Mouse (Mus musculus) adrenal gland, adult 18-20 months (tissue): Measurements from ENCODE around the gene Sf1. TPM values are rescaled to one million over a fixed set of nuclear protein-coding genes. Genes with fewer than 3 reads are reported as not detected.

Experiments
- DNase-seq, 2 experiments: peaks; one replicate each; pipeline ENCODE4 v3.0.0; 2021 to 2022; ENCODE audit warnings: low spot score in 2 of 2
- total RNA-seq, 2 experiments: library from RNA; stranded (reverse); gene quantifications; 1 replicate in 1 of 2; 2 replicates in 1 of 2; pipeline ENCODE4 v1.2.3; 2021

The Sf1 gene
- total RNA-seq, 2 experiments from 2014 or later, result 233 to 277 TPM

DNA sequence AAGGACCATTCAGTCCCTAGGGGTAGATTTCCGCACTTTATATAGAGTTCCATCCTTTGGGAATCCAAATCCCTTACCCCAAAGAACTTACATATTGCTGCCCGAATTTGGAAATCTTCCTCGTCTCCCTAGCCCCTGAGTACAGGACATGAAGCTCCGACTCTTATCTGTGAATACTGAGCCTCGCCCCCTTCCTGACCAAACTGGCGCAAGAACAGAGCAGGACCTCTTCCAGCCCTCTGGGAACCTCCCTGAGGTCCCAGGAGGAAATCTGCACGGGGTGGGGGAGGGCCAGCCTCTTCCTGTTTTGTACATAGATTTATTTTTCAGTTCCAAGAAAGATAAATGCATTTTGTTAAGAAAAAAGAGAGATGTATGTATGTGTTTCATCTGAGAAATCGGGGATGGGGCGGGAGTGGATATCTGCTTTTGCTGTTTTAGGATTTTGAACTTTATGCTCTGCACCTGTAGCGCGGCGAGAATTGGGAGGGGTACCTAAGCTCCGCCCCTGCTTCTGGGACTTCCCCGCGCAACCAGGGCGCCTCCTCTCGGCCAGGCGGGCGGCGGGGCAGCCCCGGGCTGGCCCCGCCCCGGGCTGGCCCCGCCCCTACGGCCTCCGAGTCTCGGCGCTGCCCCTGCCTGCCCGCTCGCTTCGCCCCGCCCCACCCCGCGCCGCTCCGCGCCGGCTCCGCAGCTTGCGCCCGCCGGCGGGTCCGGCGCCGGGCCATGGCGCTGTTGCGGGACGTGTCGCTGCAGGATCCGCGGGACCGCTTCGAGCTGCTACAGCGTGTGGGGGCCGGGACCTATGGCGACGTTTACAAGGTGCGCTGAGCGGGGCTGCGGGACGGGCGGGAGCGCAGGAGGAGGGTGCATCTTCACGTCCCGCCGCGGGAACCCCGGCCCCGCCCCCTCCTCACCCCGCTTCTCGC is 22.7 kb upstream of the Sf1 start, which contains the start of gene Map4k2:
TSS of gene Map4k2 (plus strand) at position 612 of the 929 bp plus-strand sequence.
- peak; percentile 88 to 92 for DNase-seq

DNA sequence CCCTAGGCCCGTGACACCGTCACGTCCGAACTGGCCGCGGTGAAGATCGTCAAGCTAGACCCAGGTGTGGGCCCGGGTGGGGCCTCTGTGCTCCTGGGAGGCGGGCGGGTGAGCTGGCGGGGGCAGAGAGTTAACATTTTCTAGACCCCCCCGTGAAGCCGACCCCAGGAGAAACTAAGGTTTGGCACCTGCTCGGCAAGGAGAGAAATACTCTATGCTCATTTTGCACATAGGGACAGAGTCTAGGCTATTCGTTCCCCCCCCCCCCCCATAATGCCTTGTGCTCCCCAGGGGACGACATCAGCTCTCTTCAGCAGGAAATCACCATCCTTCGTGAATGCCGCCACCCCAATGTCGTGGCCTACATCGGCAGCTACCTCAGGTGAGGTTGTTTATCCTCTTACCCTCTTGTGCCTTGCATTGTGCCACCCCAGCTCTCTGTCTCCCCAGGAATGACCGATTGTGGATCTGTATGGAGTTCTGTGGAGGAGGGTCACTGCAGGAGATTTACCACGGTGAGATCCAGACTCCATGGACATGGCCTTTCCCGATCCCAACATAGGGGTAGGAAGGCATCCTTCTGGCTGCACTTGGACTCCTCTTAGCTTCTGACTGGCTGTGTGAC is 21.9 kb upstream of the Sf1 start:
- DNase-seq, result no peak

DNA sequence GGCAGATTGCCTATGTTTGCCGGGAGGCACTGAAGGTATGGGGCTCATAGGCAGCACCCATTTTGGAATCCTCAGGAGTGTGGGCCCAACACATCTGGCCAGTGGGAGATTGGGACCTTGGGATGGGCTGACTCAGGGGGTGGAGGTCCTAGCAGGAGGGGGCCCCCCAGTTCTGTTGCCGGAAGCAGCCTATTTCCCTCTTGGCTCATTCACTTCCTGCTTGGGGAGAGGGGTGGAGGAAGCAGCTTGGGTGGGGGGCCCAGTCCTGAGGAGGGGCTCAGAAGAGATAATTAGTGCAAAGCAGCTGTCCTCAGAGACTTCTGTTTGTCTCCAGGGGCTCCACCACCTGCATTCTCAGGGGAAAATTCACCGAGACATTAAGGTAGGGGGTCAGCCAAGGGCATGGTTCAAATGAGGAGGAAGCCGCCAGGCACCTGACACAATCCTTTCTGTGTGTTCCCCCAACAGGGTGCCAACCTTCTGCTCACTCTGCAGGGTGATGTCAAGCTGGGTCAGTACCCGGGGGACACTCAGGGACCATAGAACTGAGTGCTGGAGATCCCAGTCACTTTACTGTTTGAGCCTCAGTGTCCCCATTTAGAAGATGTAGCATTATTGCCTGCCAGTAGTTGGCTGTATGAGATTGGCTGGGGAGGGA is 21.1 kb upstream of the Sf1 start:
- no peak for DNase-seq

DNA sequence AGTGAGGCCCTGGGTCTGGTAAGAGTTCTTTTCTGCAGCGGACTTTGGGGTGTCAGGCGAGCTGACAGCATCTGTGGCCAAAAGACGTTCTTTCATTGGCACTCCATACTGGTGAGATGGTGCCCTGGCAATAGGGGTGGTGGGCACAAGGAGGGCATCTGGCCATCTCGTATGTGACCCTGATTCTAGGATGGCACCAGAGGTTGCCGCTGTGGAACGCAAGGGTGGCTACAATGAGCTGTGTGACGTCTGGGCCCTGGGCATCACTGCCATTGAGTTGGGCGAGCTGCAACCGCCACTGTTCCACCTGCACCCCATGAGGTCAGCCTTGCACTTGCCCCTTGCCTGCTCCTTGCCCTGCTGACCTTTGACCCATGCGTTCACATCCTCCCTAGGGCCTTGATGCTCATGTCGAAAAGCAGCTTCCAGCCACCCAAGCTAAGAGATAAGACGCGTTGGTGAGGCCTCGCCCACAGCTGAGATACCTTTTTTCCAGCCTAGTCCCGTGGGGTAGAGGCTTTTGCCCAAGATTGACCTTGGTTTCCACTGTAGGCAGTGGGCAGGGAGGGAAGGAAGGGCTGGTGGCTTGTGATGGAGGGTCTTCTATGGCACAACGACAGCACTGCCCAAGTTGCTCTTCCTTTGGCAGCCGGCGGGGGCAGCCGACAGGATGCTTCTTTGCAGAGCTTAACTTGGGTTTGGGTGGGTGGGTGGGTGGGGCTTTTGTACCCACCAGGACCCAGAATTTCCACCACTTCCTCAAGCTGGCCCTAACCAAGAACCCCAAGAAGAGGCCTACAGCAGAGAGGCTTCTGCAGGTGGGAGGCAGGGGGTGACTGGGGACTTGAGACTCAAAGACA is 20.2 kb upstream of the Sf1 start:
- DNase-seq, result no peak

DNA sequence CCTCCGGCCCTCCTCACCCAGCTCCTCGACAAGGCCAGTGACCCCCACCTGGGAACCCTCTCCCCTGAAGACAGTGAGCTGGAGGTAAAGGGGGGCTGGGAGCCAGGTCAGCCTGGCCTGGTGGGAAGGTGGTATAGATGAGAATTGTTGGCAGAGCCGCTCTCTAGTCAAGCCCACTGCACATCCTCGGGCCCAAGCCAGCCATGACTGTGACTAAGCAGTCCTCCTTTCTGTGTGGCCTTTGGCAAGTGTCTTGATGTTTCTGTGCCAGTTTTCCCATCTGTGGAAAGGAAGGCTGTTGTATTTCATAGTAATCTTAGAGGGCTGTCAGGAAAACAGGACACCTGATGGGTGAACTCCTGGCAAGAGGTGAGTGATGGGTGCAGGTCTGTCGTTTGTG is 19.5 kb upstream of the Sf1 start:
- DNase-seq, result no peak

DNA sequence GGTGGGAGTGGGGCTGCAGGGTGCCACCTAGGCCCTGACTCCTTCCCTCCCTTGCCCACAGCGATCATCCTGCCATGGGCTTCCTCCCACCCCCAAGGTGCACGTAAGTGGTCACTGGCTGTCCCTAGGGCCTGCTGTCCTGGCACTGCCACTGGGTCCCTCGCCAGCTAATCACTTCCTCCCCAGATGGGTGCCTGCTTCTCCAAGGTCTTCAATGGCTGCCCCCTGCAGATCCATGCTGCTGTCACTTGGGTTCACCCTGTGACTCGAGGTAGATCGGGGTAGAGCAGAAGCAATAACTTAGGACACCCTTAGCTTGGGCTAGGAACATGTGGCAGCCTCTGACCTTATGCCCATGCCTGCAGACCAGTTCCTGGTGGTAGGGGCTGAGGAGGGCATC is 17.5 kb upstream of the Sf1 start:
- DNase-seq, result no peak

DNA sequence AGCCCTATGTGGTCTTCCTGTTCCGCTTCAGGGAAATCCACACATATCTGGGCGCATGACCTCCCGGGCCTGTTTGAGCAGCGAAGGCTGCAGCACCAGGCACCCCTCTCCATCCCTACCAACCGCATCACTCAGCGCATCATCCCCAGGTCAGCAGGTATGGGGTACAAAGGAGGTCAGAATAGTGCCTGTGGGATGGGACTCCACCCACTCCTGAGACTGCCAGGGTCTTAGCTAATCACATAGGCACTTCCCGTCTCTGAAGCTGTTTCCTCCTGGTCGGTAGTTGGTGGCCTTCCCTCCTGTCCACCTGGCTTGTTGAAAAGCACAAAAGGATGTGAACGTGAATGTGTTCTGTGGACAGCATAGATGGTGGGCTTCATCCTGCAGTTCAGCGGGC is 16.8 kb upstream of the Sf1 start:
- no peak for DNase-seq

DNA sequence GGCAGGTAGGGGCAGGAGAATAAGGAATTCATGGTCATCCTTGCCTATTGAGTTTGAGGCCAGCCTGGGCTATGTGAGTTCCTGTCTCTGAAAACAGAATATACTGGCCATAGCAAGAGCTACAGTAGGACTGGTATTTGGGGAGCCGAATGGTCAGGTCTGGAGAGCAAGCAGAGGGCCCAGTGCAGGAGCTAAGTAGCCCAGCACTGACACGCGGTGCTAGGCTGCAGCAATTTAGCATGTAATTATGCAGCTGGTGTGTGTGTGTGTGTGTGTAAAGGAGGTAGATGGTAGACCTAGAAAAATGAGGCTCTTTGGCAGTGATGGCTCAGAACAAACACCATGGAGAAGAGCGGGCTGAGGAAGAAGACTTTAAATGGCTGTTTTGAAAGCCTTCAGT is 15.9 kb upstream of the Sf1 start:
- no peak for DNase-seq

DNA sequence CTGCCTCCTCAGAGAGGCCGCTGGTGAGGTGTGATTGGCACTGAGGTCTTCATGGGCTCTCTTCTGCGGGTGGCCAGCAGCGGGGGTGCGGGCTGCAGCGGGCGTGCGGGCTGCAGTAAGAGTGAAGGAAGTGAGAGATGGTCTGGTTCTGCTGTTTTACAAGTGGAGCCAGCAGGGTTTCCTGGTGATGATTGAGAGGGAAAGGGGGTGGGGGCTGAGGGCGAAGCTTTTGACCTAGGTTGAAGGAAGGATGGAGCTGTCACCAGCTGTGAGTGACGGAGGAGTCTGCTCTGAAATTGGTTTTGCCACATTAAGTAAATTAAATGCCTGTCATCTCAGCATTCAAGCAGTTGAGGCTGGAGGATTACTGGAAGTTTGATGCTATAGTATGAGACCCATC is 14.8 kb upstream of the Sf1 start:
- DNase-seq, result no peak

DNA sequence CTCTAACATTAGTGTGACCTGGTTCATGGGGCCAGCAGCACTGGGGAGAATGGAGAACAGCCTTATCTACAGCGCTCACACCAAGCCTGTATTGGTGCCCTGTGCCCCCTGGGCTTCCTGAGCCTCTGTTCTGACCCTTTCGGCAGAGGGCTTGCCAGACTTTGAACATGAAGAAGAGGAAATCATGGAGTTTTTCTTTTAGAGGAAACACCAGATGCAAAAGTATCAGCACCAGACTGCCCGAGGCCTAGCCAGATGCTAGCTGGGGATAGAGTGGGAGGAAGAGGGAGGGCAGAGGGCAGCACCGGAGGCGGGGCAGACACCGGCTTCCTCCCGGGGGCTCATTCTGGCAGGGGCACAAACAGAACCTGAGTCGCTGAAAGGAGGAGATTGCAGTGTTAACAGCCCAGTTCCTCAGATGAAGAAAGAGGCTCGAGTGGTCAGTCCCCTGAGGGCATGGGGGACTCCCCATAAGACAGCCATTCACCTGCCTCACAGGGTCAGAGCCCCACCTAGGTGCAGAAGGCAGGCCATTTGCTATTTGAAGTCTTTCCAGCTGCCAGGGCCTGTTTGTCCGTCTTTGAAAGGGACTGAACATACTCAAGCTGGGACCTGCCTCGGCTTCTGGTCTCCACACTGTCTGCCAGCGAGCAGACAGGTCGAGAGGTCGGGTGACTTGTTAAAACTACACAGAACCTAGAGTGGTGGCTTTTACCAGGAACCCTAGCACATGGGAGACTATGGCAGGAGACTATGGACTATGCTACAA is 14.1 kb upstream of the Sf1 start:
- no peak for DNase-seq

DNA sequence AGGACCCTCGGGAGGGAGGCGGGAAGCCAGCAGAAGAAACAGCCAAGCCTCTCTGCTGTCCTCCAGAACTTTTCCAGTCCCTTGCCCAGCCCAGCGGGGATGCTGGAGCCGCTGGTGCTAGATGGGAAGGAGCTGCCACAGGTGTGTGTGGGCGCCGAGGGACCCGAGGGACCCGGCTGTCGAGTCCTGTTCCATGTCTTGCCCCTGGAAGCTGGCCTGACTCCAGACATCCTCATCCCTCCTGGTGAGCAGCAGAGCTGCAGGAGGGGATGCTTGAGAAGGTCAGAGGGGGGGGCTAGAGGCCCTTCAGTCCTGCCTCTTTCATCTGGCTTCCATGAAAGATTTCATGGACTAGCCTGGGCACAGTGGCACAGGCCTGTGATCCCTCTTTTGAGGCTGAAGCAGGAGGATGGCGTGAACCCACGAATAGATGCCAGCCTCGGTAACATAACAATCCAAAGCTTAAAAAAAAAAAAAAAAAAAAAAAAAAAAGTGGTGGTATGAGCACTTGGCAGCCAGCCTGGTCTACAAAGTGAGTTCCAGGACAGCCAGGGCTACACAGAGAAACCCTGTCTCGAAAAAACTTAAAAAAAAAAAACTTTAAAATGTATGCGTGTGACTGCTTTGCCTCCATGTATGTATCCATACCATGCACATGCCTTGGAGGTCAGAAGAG is 11.9 kb upstream of the Sf1 start:
- no peak for DNase-seq

DNA sequence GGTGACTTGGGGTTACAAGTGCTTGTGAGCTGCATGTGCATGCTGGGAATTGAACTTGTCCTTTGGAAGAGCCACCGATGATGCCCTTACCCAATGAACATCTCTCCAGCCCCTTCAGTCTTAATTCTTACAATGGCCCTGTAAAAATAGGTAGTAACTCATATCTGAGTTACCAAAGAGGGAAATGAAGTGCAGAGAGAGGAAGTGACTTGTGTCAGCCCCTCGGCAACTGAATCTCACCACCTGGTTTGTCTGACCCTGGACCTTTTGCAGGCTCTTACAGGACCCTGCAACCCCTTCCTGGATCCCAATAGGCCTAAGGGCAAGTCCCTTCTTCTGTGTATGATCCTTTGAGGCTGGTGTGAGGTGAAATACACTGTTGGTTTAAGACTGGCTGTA is 11.4 kb upstream of the Sf1 start:
- no peak for DNase-seq

DNA sequence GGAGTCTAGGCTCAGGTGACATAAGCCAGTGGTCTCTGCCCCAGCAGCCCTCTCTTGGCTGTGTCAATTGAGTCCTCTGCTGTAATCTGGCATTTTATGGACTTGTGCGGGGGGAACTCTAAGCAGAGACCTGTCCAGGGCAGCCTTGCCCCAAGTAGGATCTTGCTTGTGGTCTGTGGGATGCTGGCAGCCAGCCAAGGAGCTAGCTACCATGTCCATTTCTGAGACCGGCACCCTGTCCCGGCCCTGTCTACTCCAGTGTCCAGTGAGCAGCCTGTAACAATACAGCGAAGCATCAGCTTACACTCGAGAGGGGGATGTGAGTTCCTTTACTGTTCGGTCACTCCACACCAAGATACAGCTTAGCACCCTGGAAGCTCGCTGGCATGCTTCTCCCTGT is 9.5 kb upstream of the Sf1 start:
- DNase-seq, result no peak

DNA sequence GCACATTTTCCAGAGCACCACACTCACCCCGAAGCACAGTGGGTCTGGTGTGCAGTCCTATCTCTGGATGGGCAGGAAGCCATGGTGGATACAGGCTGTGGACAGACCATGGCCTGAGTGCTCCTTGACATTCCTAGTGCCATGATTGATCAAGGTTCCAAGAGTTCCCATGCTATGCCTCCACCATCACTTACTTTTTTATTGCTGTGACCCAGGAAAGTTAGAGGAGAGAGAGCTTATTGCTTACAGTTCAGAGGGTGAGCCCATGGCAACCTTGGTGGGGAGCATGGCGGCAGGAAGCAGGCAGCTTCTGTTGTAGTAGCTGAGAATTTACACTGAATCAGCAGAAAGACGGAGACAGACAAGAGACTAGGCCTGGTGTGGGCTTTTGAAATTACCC is 2.2 kb upstream of the Sf1 start:
- no peak for DNase-seq

DNA sequence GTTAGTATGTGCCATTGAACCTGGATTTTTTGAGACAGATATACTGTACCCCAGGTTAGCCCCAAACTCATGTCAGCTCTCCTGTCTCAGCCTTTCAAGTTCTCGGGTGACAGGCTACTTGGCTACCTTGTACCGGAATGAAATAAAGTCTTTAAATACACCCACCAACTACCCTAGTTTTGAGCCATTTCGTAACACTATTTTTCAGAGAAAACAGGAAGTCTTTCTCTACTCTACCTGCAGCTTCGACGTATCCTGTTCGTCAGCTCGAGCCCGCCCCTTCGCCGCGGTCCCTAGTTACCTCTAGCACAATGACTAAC is 439 bp upstream of the Sf1 start:
- DNase-seq, result no peak

DNA sequence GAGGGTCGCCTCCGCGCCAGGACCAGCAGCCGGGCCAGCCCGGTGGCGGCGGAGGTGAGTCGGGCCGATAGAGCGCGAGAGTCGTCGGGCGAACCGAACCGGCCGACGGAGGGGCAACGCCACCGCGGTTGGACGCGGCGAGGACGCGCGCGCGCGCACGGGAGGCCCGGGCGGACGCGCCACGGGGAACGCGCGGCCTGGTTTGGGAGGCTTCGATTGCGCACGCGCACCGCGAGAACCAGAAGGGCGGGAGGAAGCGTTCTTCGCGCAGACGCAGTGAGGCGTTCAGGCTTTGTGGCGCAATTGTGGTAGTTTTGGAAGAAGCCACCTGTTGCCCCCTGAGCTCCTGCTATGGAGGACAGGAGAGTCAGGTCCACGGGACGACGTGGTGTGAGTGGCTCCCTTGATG is 831 bp downstream of the Sf1 start:
- peak; percentile 91 to 92 for DNase-seq

DNA sequence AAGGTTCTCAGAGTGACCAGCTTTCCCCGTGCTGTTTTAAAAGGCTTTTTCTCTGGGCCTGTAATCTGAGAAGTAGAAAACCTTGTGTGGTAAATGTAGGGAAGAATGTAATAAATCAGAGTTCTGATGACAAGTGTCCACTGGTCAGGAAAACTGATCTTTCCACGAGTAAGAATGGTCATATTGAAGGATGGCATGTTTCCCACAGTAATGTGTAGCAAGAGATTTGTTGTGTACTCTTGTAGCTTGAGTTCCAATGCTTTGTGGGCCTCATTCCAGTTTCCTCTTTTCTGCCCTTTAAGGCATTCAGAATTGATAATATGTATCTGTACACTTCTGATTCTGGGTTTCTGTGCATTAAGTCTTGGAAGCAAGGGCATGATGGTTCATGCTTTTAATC is 1.4 kb downstream of the Sf1 start:
- DNase-seq, result no peak

DNA sequence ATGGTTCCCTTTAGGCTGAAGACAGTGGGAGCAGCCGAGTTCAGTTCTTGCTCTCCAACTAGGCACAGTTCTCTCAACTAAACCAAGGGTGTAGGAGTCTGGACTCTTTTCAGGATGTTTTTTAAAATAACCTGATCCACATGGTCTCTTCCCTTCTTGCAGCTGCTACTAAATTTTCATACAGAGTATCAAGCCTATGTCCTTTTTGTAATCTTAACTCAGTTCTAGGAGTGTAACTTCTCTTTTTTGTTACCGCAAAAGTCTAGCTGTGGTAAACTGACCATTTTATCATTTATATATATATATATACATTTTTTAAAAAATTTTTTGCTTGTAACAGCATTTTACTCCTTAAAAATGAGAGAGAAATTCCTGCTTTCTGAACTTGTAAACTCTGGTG is 6.7 kb downstream of the Sf1 start:
- DNase-seq, result no peak

DNA sequence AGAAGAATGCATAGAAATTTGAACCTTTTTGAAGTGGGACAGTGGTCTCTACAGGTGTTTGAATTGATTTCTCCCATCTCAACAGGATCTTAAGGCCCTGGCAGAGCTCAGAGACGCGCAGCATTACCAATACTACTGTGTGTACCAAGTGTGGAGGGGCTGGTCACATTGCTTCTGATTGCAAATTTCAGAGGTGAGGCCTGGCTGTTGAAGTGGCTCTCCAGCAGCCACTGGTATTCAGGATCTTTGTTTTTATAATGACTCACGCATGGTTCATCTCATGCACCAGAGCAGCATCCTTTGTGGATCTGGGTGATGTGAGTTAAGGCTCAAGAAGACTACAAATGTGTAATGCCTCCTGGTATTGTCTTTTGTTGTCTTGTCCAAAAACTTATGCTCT is 8.9 kb downstream of the Sf1 start:
- no peak for DNase-seq
